Mouse (Mus musculus): Measurements from ENCODE around the gene Lpin3.

- no peak for TF ChIP-seq CTCF (IDR thresholded peaks at IDR 0.05; ENCODE audit: insufficient read depth, low read length)
- no peak for TF ChIP-seq POLR2A (IDR thresholded peaks at IDR 0.05; ENCODE audit: borderline replicate concordance, extremely low read depth, low read depth, low read length)
Measured at GRCm38 (mm10) chr2:160864112-160864511, 16.4 kb upstream of the Lpin3 start.
